Mouse (Mus musculus) heart, embryonic 13.5 days (tissue): ENCODE measurements around the gene Rapsn. TPM values are rescaled to one million over a fixed set of nuclear protein-coding genes. Genes with fewer than 3 reads are reported as not detected.

ENCODE experiments used
- ATAC-seq: fragments of 200-750 bp; cut with Nextera tagmentation; 2 replicates; pipeline ENCODE4 v1.8.0; 2017; ENCODE audit warnings: moderate TSS enrichment; ENCODE audit not compliant: insufficient number of reproducible peaks, low FRiP score, low TSS enrichment; ENCODE audit errors: extremely low read depth
- H3K27ac ChIP-seq: fragments of 300-500 bp; sonication (generic); replicated peaks from 2 replicates; pipeline ENCODE4 v1.5.1; 2015; ENCODE audit warnings: moderate library complexity, mild to moderate bottlenecking, inconsistent platforms
- H3K27me3 ChIP-seq: fragments of 300-500 bp; sonication (generic); replicated peaks from 2 replicates; pipeline ENCODE4 v1.6.1; 2015; ENCODE audit warnings: mild to moderate bottlenecking, inconsistent platforms
- H3K36me3 ChIP-seq: fragments of 300-500 bp; sonication (generic); 2 replicates; pipeline ENCODE4 v1.6.1; 2015; ENCODE audit warnings: mild to moderate bottlenecking, inconsistent platforms
- H3K4me1 ChIP-seq: fragments of 300-500 bp; sonication (generic); 2 replicates; pipeline ENCODE4 v1.6.1; 2015; ENCODE audit warnings: inconsistent platforms
- H3K4me2 ChIP-seq: fragments of 300-500 bp; sonication (generic); 2 replicates; pipeline ENCODE4 v1.6.1; 2015; ENCODE audit warnings: inconsistent platforms, mild to moderate bottlenecking, moderate library complexity
- H3K4me3 ChIP-seq: fragments of 300-500 bp; sonication (generic); 2 replicates; pipeline ENCODE4 v1.5.1; 2015; ENCODE audit warnings: moderate library complexity, mild to moderate bottlenecking, inconsistent platforms
- H3K9ac ChIP-seq: fragments of 300-500 bp; sonication (generic); 2 replicates; pipeline ENCODE4 v1.6.1; 2015; ENCODE audit warnings: inconsistent platforms, mild to moderate bottlenecking, moderate library complexity
- H3K9me3 ChIP-seq: fragments of 300-500 bp; sonication (generic); 2 replicates; pipeline ENCODE4 v1.6.1; 2016; ENCODE audit warnings: inconsistent platforms
- WGBS: fragments of 180-500 bp; shearing (Covaris S2); methylation state at CpG from one replicate; pipeline ENCODE4 v1.1.7; 2015; ENCODE audit warnings: mixed read lengths; 5-methylcytosine and 5-hydroxymethylcytosine counted together
- polyA plus RNA-seq: library from polyadenylated mRNA; unstranded; fragments of >200 nt; fragmentation: Nextera tagmentation; extraction: Ambion mirVana; gene quantifications from 2 replicates; pipeline ENCODE4 v1.2.1, GENCODE M21; 2015

Rapsn gene
- polyA plus RNA-seq, 1 experiment from 2014 or later = 21.2 TPM

GRCm38 (mm10) chr2:91068872-91069165, 33.4 kb downstream of the Rapsn start:
- no peaks in the 10 kb centered on the region for H3K27me3 ChIP-seq
- peak overlapping the region; percentile 91 for H3K27ac ChIP-seq
- peaks cover 33% of the 10 kb centered on the region for H3K4me1 ChIP-seq
- no peak for ATAC-seq
- no peaks in the 10 kb centered on the region for H3K9me3 ChIP-seq
- 41% methylated on average over 6 of the region's 6 CpGs for WGBS
- H3K36me3 ChIP-seq = peaks cover 43% of the 10 kb centered on the region
- peak overlapping the region; percentile 82 for H3K4me2 ChIP-seq
- peak overlapping the region; percentile 90 for H3K9ac ChIP-seq
- H3K4me3 ChIP-seq = peak overlapping the region; percentile 78

GRCm38 (mm10) chr2:91069306-91070000, 34.0 kb downstream of the Rapsn start:
- no peaks in the 10 kb centered on the region for H3K9me3 ChIP-seq
- peak overlapping the region; percentile 78 for H3K4me3 ChIP-seq
- WGBS = 6% methylated on average over 14 of the region's 14 CpGs
- peaks cover 33% of the 10 kb centered on the region for H3K4me1 ChIP-seq
- peaks cover 36% of the 10 kb centered on the region for H3K36me3 ChIP-seq
- ATAC-seq = no peak
- H3K27ac ChIP-seq = peak overlapping the region; percentile 91
- H3K4me2 ChIP-seq = peak overlapping the region; percentile 82
- H3K27me3 ChIP-seq = no peaks in the 10 kb centered on the region
- peak overlapping the region; percentile 90 for H3K9ac ChIP-seq

DNA sequence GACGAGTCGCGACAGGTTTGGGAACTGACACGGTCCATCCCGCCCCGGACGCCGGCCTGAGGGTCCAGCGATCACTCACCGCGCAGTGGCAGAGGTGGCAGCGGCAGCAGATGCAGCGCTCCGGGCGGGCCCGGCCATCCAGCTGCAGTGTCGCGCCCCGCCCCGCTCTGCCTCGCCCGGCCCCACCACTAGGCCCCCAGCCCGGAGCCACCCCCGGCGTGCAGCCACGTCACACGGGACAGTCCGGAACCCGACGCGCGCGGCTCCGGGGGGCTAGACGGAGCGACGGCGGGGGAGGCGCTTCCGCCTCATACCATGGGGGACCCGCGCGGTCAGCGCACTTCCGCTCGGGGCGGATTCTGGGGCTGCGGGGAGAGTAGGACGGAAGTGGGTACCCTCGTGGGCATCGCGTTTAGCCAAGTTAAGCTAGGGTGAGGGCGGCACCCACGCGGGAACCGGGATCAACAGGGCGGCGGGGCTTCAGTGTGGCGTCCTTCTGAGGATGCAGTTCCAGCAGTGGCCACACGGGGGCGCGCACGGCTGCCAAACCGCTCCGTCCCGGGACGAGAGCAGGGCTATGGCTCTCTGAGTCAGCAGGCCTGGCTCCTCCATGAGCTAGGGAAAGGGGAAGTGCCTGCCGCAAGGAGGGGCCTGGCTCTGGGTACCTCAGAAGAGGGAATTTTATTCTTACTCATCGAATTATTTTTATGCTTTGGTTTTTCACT, 34.8 kb downstream of the Rapsn start, which contains the start of gene Slc39a13:
Gene Slc39a13, minus strand, starts transcription at position 342 of the 725 bp plus-strand sequence.
- Histone ChIP-seq H3K4me3 (peak within 1 kb of the TSS; percentile 78), H3K36me3 (peaks cover 29% of the 10 kb centered on the region), H3K4me1 (peaks cover 33% of the 10 kb centered on the region), H3K27ac (peak within 1 kb of the TSS; percentile 91), H3K9ac (peak within 1 kb of the TSS; percentile 90), H3K27me3 (no peaks in the 10 kb centered on the region), H3K4me2 (peak within 1 kb of the TSS; percentile 82), H3K9me3 (no peaks in the 10 kb centered on the region)
- under 1% methylated on average over 68 of the region's 69 CpGs for WGBS
- ATAC-seq = peak; percentile 95

GRCm38 (mm10) chr2:91071059-91071458, 35.6 kb downstream of the Rapsn start:
- H3K27ac ChIP-seq = peak overlapping the region; percentile 91
- peak overlapping the region; percentile 90 for H3K9ac ChIP-seq
- H3K4me2 ChIP-seq = peak overlapping the region; percentile 82
- peak overlapping the region; percentile 78 for H3K4me3 ChIP-seq
- H3K36me3 ChIP-seq = peaks cover 20% of the 10 kb centered on the region
- H3K27me3 ChIP-seq = no peaks in the 10 kb centered on the region
- peaks cover 28% of the 10 kb centered on the region for H3K4me1 ChIP-seq
- 84% methylated on average over 10 of the region's 10 CpGs for WGBS
- H3K9me3 ChIP-seq = no peaks in the 10 kb centered on the region
- no peak for ATAC-seq

DNA sequence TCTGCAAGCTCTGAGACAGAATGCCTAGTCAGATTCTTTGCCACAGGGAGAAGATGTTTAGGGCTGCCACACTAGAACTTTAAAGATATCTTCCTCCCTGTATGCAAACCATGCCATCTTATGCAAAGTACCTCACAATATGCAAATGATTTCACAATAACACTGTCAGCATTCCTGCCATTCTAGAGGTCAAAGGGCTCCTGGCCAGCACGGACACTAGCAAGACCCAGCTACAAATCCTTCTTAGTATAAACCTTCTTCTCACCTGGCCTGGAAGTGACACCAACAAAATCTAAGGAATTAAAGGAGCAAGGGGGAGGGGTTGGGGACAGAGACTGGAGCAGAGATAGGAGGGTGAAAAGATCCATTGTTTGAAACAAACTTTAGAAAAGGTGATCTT, 36.7 kb downstream of the Rapsn start:
- H3K9me3 ChIP-seq = no peaks in the 10 kb centered on the region
- H3K36me3 ChIP-seq = peaks cover 11% of the 10 kb centered on the region
- no peaks in the 10 kb centered on the region for H3K27me3 ChIP-seq
- H3K9ac ChIP-seq = no peak overlapping the region
- peaks cover 24% of the 10 kb centered on the region for H3K4me1 ChIP-seq
- no peak overlapping the region for H3K4me2 ChIP-seq
- H3K4me3 ChIP-seq = no peak overlapping the region
- 46% methylated on average over 1 of the region's 1 CpGs for WGBS
- H3K27ac ChIP-seq = no peak overlapping the region
- ATAC-seq = no peak

- no peak for ATAC-seq
- no peaks in the 10 kb centered on the region for H3K27me3 ChIP-seq
These were observed 42.5 kb downstream of the Rapsn start for GRCm38 (mm10) chr2:91077957-91078313.

GRCm38 (mm10) chr2:91078314-91079025, 43.0 kb downstream of the Rapsn start:
- H3K4me2 ChIP-seq = peak overlapping the region; percentile 92
- H3K4me3 ChIP-seq = peak overlapping the region; percentile 61
- H3K9ac ChIP-seq = peak overlapping the region; percentile 89
- H3K4me1 ChIP-seq = peaks cover 14% of the 10 kb centered on the region
- ATAC-seq = peak; percentile 58; the same call in 1 of the 2 replicates
- no peaks in the 10 kb centered on the region for H3K27me3 ChIP-seq
- no peaks in the 10 kb centered on the region for H3K36me3 ChIP-seq
- no peaks in the 10 kb centered on the region for H3K9me3 ChIP-seq
- WGBS = under 1% methylated on average over 34 of the region's 36 CpGs
- H3K27ac ChIP-seq = 0 out of 2 replicates have a peak overlapping the region, but pooled peaks have one; percentile 24

More at GRCm38 (mm10) chr2:91077957-91078313, 42.5 kb downstream of the Rapsn start:
- Histone ChIP-seq H3K36me3 (no peaks in the 10 kb centered on the region), H3K27ac (no peak overlapping the region), H3K9me3 (no peaks in the 10 kb centered on the region), H3K4me3 (peak overlapping the region; percentile 61), H3K4me2 (peak overlapping the region; percentile 92), H3K9ac (peak overlapping the region; percentile 89), H3K4me1 (peaks cover 12% of the 10 kb centered on the region)
- 21% methylated on average over 12 of the region's 12 CpGs for WGBS

DNA sequence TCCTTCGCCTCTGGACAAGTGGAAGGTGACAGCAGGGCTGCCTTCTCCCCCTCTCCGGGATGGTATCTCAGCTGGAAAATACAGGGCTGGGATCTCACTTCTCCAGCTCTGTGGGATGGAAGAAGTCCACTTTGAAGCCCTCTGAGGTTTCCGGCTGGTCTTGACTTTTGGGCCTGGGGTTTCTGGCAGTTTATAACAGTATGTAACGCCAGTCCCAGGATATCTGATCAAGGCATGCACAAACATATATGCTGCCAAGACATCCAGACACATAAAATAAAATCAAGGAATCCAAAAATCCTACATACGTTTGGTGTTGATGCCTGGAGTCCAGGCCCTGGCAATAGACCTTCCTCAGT, 43.6 kb downstream of the Rapsn start:
- H3K4me3 ChIP-seq = peak overlapping the region; percentile 61
- H3K4me1 ChIP-seq = peaks cover 14% of the 10 kb centered on the region
- no peaks in the 10 kb centered on the region for H3K9me3 ChIP-seq
- 0 out of 2 replicates have a peak overlapping the region, but pooled peaks have one; percentile 24 for H3K27ac ChIP-seq
- no peaks in the 10 kb centered on the region for H3K27me3 ChIP-seq
- ATAC-seq = no peak
- H3K9ac ChIP-seq = peak overlapping the region; percentile 89
- H3K36me3 ChIP-seq = no peaks in the 10 kb centered on the region
- H3K4me2 ChIP-seq = peak overlapping the region; percentile 92
- 21% methylated on average over 5 of the region's 5 CpGs for WGBS

DNA sequence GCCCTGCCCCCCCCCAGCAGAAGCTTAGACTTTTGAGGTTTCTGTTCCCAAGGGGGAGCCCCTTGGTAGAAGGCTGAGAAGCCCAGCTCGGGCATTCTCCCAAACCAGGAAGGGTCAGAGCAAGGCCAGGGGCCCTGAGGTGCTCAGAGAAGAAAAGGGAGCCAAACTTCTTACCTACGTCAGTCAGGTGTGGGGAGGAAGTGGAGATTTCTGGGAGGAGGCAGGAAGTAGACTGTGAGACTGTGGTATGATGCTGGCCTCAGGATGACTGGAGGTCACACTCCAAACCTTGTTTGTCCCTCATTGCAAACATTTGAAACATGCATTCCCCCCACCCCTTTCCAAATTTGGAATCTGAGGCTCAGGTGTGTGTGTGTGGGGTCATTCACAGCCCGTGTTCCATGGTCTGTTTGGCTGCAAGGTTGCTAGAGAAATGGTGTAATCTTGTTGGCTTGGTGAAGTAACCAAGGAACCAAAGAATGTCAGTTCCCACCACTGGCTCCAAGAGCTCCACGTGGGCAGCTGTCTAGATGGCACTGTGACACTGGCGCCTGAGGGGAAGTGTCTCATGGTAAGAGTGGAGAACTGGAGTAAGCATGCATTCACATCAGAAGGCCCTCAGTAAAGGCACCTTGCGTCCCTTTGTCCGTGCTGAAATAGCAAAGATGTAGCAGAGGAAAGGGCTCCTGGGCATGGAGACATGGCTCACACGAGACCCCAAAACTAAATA, 45.5 kb downstream of the Rapsn start:
- 76% methylated on average over 8 of the region's 8 CpGs for WGBS
- Histone ChIP-seq H3K27me3 (no peaks in the 10 kb centered on the region; the same call in 1 of the 2 replicates), H3K4me1 (peaks cover 14% of the 10 kb centered on the region), H3K36me3 (no peaks in the 10 kb centered on the region), H3K9ac (no peak overlapping the region), H3K27ac (no peak overlapping the region), H3K4me2 (no peak overlapping the region), H3K4me3 (no peak overlapping the region), H3K9me3 (no peaks in the 10 kb centered on the region)
- no peak for ATAC-seq

DNA sequence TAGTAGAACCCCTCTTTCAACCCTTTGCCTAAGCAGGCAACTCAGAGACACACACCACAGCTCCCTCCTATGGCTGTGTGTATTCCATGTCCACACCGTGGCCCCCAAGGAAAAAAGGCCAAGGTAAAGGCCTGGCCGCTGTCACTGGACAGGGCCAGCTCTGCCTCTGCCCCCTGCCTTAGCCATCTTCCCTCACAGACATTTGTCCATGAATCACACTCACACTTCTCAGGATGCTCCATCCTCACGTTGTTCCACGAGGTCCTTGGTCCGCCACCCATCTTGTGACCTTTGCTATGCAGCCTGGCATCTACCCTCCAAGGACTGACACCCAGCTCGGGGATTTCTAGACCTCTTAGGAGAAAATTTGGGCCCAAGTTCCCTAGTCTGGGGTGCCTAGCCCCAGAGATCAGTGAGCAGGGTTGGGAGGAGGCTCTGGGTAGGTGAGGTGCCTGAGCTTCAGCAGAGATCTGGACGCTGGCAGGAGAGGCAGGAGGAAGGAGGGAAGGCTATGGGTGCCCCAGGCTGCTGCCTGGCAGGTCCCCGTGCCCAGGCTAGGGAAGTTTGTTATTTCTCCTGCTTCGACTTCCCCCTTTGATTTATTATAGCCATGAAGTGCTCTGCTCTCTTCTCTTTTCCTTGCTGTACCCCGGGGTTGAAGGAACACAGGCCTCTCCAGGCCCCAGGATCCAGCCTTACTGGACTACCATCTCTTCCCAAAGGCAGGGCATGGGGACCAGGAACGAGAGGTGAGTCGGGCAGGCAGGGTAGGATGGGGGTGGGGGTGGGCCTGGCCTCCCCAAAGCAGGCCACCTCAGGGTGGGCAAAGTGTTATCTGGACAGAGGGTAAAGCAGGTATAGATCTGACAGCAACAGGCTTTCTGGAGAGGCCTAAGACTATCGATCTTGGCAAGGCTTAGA, 46.6 kb downstream of the Rapsn start, which contains the start of gene Spi1:
Gene Spi1, plus strand, starts transcription at position 616 of the 921 bp plus-strand sequence.
- 0 out of 2 replicates have a peak within 1 kb of the TSS, but pooled peaks have one; percentile 19 for H3K9ac ChIP-seq
- peak within 1 kb of the TSS; percentile 45; the same call in 1 of the 2 replicates for H3K27ac ChIP-seq

More for the DNA sequence above, 46.6 kb downstream of the Rapsn start, which contains the start of gene Spi1:
- Histone ChIP-seq H3K9me3 (no peaks in the 10 kb centered on the region), H3K36me3 (no peaks in the 10 kb centered on the region), H3K4me3 (no peak within 1 kb of the TSS), H3K4me2 (no peak within 1 kb of the TSS), H3K27me3 (no peaks in the 10 kb centered on the region; the same call in 1 of the 2 replicates), H3K4me1 (peaks cover 14% of the 10 kb centered on the region)
- no peak for ATAC-seq
- 70% methylated on average over 13 of the region's 13 CpGs for WGBS
